Mouse (Mus musculus): ENCODE measurements around the gene Gm28038. TPM values are rescaled to one million over a fixed set of nuclear protein-coding genes. Genes with fewer than 3 reads are reported as not detected.

Gene Gm28038
- polyA plus RNA-seq, 1 experiment from 2014 or later: not detected

- Histone ChIP-seq H3K27ac (replicated peaks) (0 out of 2 replicates have a peak overlapping the region, but pooled peaks have one; percentile 8), H3K36me3 (peaks cover 8% of the 10 kb centered on the region), H3K4me1 (peaks cover 23% of the 10 kb centered on the region), H3K9ac (replicated peaks) (no peak overlapping the region), H3K27me3 (no peaks in the 10 kb centered on the region), H3K9me3 (no peaks in the 10 kb centered on the region), H3K4me3 (no peak overlapping the region), H3K4me2 (replicated peaks) (no peak overlapping the region)
- ATAC-seq (ENCODE audit: low FRiP score, low read depth): no peak
- WGBS: 89% methylated on average over 17 of the region's 17 CpGs
Measured at GRCm38 (mm10) chr2:30269241-30269990, 11.4 kb upstream of the Gm28038 start.

GRCm38 (mm10) chr2:30270134-30270533 is 10.7 kb upstream of the Gm28038 start:
- 65% methylated on average over 1 of the region's 1 CpGs for WGBS
- no peak for ATAC-seq (ENCODE audit: low FRiP score, low read depth)
- Histone ChIP-seq H3K4me1 (peaks cover 18% of the 10 kb centered on the region), H3K4me2 (replicated peaks) (no peak overlapping the region), H3K4me3 (no peak overlapping the region), H3K27me3 (no peaks in the 10 kb centered on the region), H3K9ac (replicated peaks) (no peak overlapping the region), H3K36me3 (peaks cover 1% of the 10 kb centered on the region), H3K9me3 (no peaks in the 10 kb centered on the region), H3K27ac (replicated peaks) (no peak overlapping the region)

DNA sequence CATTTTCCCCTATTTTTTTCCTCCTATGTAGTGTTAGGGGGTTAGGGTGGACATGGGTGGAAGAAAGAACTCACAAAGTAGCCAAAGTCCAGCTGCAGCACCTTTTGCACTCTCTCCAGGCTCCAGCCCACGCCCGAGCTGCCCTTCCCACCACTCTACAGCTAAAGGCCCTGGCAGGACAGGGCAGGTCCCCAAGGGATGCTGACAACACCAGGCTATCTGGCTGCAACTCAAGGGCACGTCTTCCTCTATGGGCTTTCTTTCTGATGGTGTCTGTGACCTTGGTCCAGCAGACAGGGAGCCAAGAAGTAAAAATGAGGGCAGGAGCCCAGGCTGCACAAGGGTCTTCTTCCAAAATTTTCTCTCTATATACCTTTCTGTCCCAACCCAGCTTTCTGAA is 808 bp downstream of the Gm28038 start:
- peaks cover 11% of the 10 kb centered on the region for H3K4me1 ChIP-seq
- no peak overlapping the region for H3K27ac ChIP-seq (replicated peaks)
- no peak overlapping the region for H3K9ac ChIP-seq (replicated peaks)
- no peaks in the 10 kb centered on the region for H3K9me3 ChIP-seq
- no peak overlapping the region for H3K4me2 ChIP-seq (replicated peaks)
- whole genome bisulfite sequencing: 79% methylated on average over 3 of the region's 3 CpGs
- no peak for ATAC-seq (ENCODE audit: low FRiP score, low read depth)
- H3K36me3 ChIP-seq: no peaks in the 10 kb centered on the region; the same call in 1 of the 2 replicates
- no peaks in the 10 kb centered on the region for H3K27me3 ChIP-seq
- H3K4me3 ChIP-seq: no peak overlapping the region

DNA sequence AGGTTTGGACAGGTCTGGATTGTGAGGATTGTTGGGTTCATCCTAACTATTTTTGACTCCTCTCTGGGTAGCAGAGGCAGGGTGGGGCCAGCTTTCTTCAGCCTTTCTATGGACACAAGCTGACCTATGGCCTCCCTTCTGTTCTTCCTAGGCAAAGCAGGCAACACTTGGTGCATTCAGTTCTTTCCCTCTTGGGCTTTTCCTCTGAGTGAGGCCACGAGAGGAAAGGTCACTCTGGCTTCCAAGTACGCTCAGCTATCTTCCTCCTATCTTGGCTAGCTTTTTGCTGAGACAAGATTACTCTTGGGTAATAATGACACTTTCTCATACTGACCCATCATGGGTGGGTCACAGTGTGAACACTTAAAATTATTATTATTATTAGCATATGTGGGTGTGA is 2.4 kb downstream of the Gm28038 start:
- no peak overlapping the region for H3K4me2 ChIP-seq (replicated peaks)
- H3K27me3 ChIP-seq: no peaks in the 10 kb centered on the region
- no peak overlapping the region for H3K9ac ChIP-seq (replicated peaks)
- no peak for ATAC-seq (ENCODE audit: low FRiP score, low read depth)
- no peaks in the 10 kb centered on the region; the same call in 1 of the 2 replicates for H3K36me3 ChIP-seq
- no peaks in the 10 kb centered on the region for H3K9me3 ChIP-seq
- no peak overlapping the region for H3K4me3 ChIP-seq
- H3K27ac ChIP-seq (replicated peaks): no peak overlapping the region
- H3K4me1 ChIP-seq: peaks cover 22% of the 10 kb centered on the region
- WGBS: 85% methylated on average over 2 of the region's 2 CpGs

GRCm38 (mm10) chr2:30285004-30285403 is 4.2 kb downstream of the Gm28038 start:
- no peaks in the 10 kb centered on the region for H3K27me3 ChIP-seq
- peak overlapping the region; percentile 99 for H3K4me2 ChIP-seq (replicated peaks)
- WGBS: 93% methylated on average over 5 of the region's 5 CpGs
- peak overlapping the region; percentile 95 for H3K4me3 ChIP-seq
- H3K9me3 ChIP-seq: no peaks in the 10 kb centered on the region
- no peak overlapping the region for H3K9ac ChIP-seq (replicated peaks)
- H3K27ac ChIP-seq (replicated peaks): no peak overlapping the region
- peaks cover 22% of the 10 kb centered on the region for H3K4me1 ChIP-seq
- no peak for ATAC-seq (ENCODE audit: low FRiP score, low read depth)
- H3K36me3 ChIP-seq: peaks cover 3% of the 10 kb centered on the region; the same call in 1 of the 2 replicates

GRCm38 (mm10) chr2:30285416-30286181 is 4.8 kb downstream of the Gm28038 start:
- Histone ChIP-seq H3K27me3 (no peaks in the 10 kb centered on the region), H3K36me3 (peaks cover 3% of the 10 kb centered on the region; the same call in 1 of the 2 replicates), H3K4me2 (replicated peaks) (peak overlapping the region; percentile 99), H3K9ac (replicated peaks) (peak overlapping the region; percentile 86), H3K9me3 (no peaks in the 10 kb centered on the region), H3K27ac (replicated peaks) (no peak overlapping the region), H3K4me3 (peak overlapping the region; percentile 95), H3K4me1 (peaks cover 22% of the 10 kb centered on the region)
- ATAC-seq (ENCODE audit: low FRiP score, low read depth): peak; percentile 59
- WGBS: 14% methylated on average over 38 of the region's 38 CpGs

DNA sequence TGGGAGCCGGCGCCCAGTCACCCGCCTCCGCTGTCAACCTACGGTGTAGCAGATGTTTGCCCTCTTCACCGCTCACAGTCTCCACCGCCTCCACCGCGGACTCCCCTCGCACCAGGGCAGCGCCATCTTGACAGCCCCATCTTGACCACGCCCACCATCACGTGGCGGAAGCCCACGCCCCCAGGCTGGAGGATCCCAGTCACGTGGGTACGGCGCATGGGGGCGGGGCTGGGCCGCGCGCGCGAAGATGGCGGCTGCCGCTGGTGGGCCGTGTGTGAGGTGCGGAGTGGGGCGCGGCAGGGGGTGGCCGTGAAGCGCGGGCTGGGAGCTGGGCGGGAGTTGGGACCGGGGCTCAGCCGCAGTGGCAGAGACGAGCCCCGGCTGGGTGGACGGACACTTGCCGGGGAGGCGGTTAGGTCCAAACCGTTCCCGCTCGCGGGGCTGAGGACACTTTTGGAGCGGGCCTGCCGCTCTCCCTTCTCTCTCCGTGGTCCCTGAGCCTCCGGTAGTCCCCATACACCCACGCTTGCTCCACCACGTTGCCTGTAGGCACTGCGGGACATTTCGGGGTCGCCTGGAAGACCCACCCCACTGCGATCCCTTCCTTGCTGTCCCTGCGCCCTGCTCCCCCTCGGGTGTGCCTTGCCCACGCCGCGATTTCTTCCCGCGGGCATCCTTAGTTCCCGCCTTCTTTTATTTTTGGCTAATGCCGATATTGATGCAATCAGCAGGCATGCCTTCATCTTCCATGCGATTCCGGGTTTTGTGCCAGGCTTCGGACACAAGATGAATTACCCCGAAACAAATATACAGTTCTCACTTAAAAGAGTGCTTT is 5.6 kb downstream of the Gm28038 start, which contains the start of the genes Dolk and Nup188:
Gene Dolk, minus strand, starts transcription at position 143 of the 835 bp plus-strand sequence.
Gene Nup188, plus strand, starts transcription at position 206 of the 835 bp plus-strand sequence.
- Histone ChIP-seq H3K27me3 (no peaks in the 10 kb centered on the region), H3K4me3 (peak within 1 kb of the TSS; percentile 95), H3K4me1 (peaks cover 22% of the 10 kb centered on the region), H3K36me3 (peaks cover 3% of the 10 kb centered on the region; the same call in 1 of the 2 replicates), H3K9me3 (no peaks in the 10 kb centered on the region), H3K4me2 (replicated peaks) (peak within 1 kb of the TSS; percentile 99), H3K9ac (replicated peaks) (peak within 1 kb of the TSS; percentile 86), H3K27ac (replicated peaks) (peak within 1 kb of the TSS; percentile 57)
- peak; percentile 94 for ATAC-seq (ENCODE audit: low FRiP score, low read depth)
- under 1% methylated on average over 58 of the region's 68 CpGs for WGBS

- Histone ChIP-seq H3K27me3 (no peaks in the 10 kb centered on the region), H3K4me2 (replicated peaks) (peak overlapping the region; percentile 99), H3K36me3 (peaks cover 3% of the 10 kb centered on the region; the same call in 1 of the 2 replicates), H3K9me3 (no peaks in the 10 kb centered on the region), H3K4me1 (peaks cover 22% of the 10 kb centered on the region), H3K9ac (replicated peaks) (peak overlapping the region; percentile 86), H3K4me3 (peak overlapping the region; percentile 95), H3K27ac (replicated peaks) (peak overlapping the region; percentile 57)
- ATAC-seq (ENCODE audit: low FRiP score, low read depth): no peak
- 0% methylated on average over 10 of the region's 10 CpGs for WGBS
Measured at GRCm38 (mm10) chr2:30287027-30287373, 6.2 kb downstream of the Gm28038 start.

- no peak for ATAC-seq (ENCODE audit: low FRiP score, low read depth)
- 76% methylated on average over 3 of the region's 3 CpGs for WGBS
- no peak overlapping the region for H3K4me3 ChIP-seq
Measured at GRCm38 (mm10) chr2:30299525-30299924, 18.7 kb downstream of the Gm28038 start.

GRCm38 (mm10) chr2:30299966-30300365 is 19.1 kb downstream of the Gm28038 start:
- Histone ChIP-seq H3K27ac (replicated peaks) (no peak overlapping the region), H3K9me3 (no peaks in the 10 kb centered on the region), H3K27me3 (no peaks in the 10 kb centered on the region), H3K36me3 (peaks cover 75% of the 10 kb centered on the region), H3K4me3 (no peak overlapping the region), H3K9ac (replicated peaks) (no peak overlapping the region), H3K4me2 (replicated peaks) (no peak overlapping the region), H3K4me1 (no peaks in the 10 kb centered on the region)
- no peak for ATAC-seq (ENCODE audit: low FRiP score, low read depth)
- WGBS: 90% methylated on average over 5 of the region's 5 CpGs

More at GRCm38 (mm10) chr2:30299525-30299924, 18.7 kb downstream of the Gm28038 start:
- no peak overlapping the region for H3K27ac ChIP-seq (replicated peaks)
- H3K9me3 ChIP-seq: no peaks in the 10 kb centered on the region
- H3K4me2 ChIP-seq (replicated peaks): no peak overlapping the region
- no peaks in the 10 kb centered on the region for H3K4me1 ChIP-seq
- no peaks in the 10 kb centered on the region for H3K27me3 ChIP-seq
- H3K36me3 ChIP-seq: peaks cover 71% of the 10 kb centered on the region
- H3K9ac ChIP-seq (replicated peaks): no peak overlapping the region

- 97% methylated on average over 7 of the region's 7 CpGs for WGBS
- Histone ChIP-seq H3K4me2 (replicated peaks) (no peak overlapping the region), H3K27ac (replicated peaks) (no peak overlapping the region), H3K9ac (replicated peaks) (no peak overlapping the region), H3K4me1 (no peaks in the 10 kb centered on the region), H3K27me3 (no peaks in the 10 kb centered on the region), H3K9me3 (no peaks in the 10 kb centered on the region), H3K4me3 (no peak overlapping the region), H3K36me3 (peaks cover 96% of the 10 kb centered on the region)
- no peak for ATAC-seq (ENCODE audit: low FRiP score, low read depth)
Measured at GRCm38 (mm10) chr2:30306087-30306486, 25.2 kb downstream of the Gm28038 start.
